Mouse (Mus musculus) cerebral cortex, adult 2 months (tissue): Measurements from ENCODE around the gene Adgrg3.

ENCODE experiments used
- WGBS: fragments of 180-500 bp; shearing (Covaris S2); methylation state at CpG from one replicate; pipeline ENCODE4 v1.1.7; 2018; 5-methylcytosine and 5-hydroxymethylcytosine counted together

Gene Adgrg3

GRCm38 (mm10) chr8:95080381-95081341 is 63.2 kb downstream of the Adgrg3 start, which contains the start of gene Katnb1:
Gene Katnb1, plus strand, starts transcription at chr8:95081186.
- under 1% methylated on average over 47 of the region's 47 CpGs for WGBS

GRCm38 (mm10) chr8:95081650-95082049 is 64.2 kb downstream of the Adgrg3 start:
- WGBS, result 5% methylated on average over 11 of the region's 11 CpGs

GRCm38 (mm10) chr8:95084261-95084660 is 66.8 kb downstream of the Adgrg3 start:
- WGBS, result 67% methylated on average over 4 of the region's 4 CpGs

GRCm38 (mm10) chr8:95084744-95085431 is 67.4 kb downstream of the Adgrg3 start:
- WGBS, result 74% methylated on average over 10 of the region's 10 CpGs

GRCm38 (mm10) chr8:95085432-95086141 is 68.1 kb downstream of the Adgrg3 start:
- 86% methylated on average over 7 of the region's 7 CpGs for WGBS

GRCm38 (mm10) chr8:95093574-95093973 is 76.1 kb downstream of the Adgrg3 start:
- WGBS, result 73% methylated on average over 4 of the region's 4 CpGs
